Mouse (Mus musculus) lung, adult 2 months (tissue): Measurements from ENCODE around the gene Pitpnm3.

Experiments used
- CTCF ChIP-seq: fragments of 200-500 bp; IDR thresholded peaks from 2 replicates; pipeline ENCODE4 v1.5.1; 2011; ENCODE audit warnings: mild to moderate bottlenecking, low read length, control low read depth; ENCODE audit not compliant: insufficient read depth
- POLR2A ChIP-seq: fragments of 200-500 bp; IDR thresholded peaks from 2 replicates; pipeline ENCODE4 v1.6.1; 2011; ENCODE audit warnings: low read depth, mild to moderate bottlenecking, control low read depth, low read length, borderline replicate concordance; ENCODE audit errors: extremely low read depth

GRCm38 (mm10) chr11:72095994-72096393 lies 39.6 kb downstream of the Pitpnm3 start:
- TF ChIP-seq CTCF, result no peak
- no peak for TF ChIP-seq POLR2A
